ENCODE assay signal across 8 mouse cellular contexts in the genomic region with DNA sequence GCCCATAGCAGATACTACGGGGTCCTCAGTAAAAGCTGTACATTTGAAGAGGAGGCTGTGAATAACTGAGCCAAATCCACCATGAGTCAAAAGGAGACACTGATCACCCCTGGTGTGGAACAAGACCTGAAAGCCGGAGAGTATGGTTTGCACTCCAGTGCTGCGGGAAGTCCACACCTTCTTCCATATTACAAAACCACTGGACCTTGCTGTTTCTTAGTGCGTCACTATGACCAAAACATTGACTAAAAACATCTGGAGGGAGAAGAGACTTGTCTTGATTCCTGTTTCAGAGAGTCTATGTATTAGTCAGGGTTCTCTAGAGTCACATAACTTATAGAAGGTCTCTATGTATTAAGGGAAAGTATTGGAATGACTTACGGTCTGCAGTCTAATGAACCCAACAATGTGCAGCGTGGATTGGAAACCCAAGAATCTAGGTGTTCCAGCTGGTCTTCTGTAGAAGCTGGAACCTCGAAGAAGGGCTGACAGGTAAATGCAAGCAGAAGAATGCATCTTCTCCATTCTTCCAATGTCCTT. TPM values are rescaled to one million over a fixed set of nuclear protein-coding genes. Genes with fewer than 3 reads are reported as not detected.
DNase-seq lines count a peak whose midpoint lies in the region; ATAC-seq and TF ChIP-seq lines count a peak whose summit lies in the region.

A gene (minus strand): TSS at position 490 of the 540 bp plus-strand sequence.

- H3K4me3 ChIP-seq in cerebellum, adult 2 months (replicated peaks; ENCODE audit: insufficient read depth, low read depth, low read length) = no peak within 1 kb of the TSS

- H3K27me3 ChIP-seq in cerebellum, adult 2 months (ENCODE audit: control insufficient read depth, insufficient read depth, low read length) = no peaks in the 10 kb centered on the region

- no peak for TF ChIP-seq POLR2A in cerebellum, adult 2 months (IDR thresholded peaks at IDR 0.05; ENCODE audit: borderline replicate concordance, insufficient read depth, low read length)

- WGBS in cerebellum, adult 2 months = 93% methylated on average over 7 of the region's 7 CpGs

- no peak for TF ChIP-seq CTCF in cerebellum, adult 2 months (IDR thresholded peaks at IDR 0.05; ENCODE audit: borderline replicate concordance, insufficient read depth, low read depth, low read length)

- DNase-seq in cerebellum, adult 2 months = no peak
- no peak for DNase-seq in adrenal gland, postnatal 25 days
- DNase-seq in gastrocnemius, postnatal 14 days = no peak
- no peak for DNase-seq in cerebellum, adult 9-11 months
- no peak for DNase-seq in thymus, postnatal 25 days

- no peaks in the 10 kb centered on the region for H3K4me1 ChIP-seq in cerebellum, adult 2 months (ENCODE audit: control insufficient read depth, insufficient read depth, low read length)

- H3K27ac ChIP-seq in cerebellum, adult 2 months (ENCODE audit: insufficient read depth, low read length) = no peak within 1 kb of the TSS

- intact Hi-C loops in gastrocnemius, postnatal 14 days (cut with DNase I; ENCODE audit: low total_unique reads) = no loop called here

- no peak for ATAC-seq in cerebellum, adult (ENCODE audit: insufficient number of reproducible peaks, low FRiP score, low TSS enrichment)
- ATAC-seq in inflammation-experienced regulatory T-cells, adult 6 months = no peak
- no peak for ATAC-seq in megakaryocyte progenitor cell, adult 5-6 weeks (replicated peaks; ENCODE audit: poor library complexity)

RNA-seq across cellular contexts. Expression of the gene that starts here (rescaled TPM):
- polyA plus RNA-seq in cerebellum, adult 2 months (2012; rRNA removed) = 81.5 and 88.2 TPM in 2 replicates
- total RNA-seq in adrenal gland, postnatal 25 days (2021) = 40.1 and 57.3 TPM in 2 replicates
- 10 to 100 TPM; 68.7 to 92.7 TPM for total RNA-seq in gastrocnemius, postnatal 14 days (2021)
- polyA plus RNA-seq in inflammation-experienced regulatory T-cells, adult 6 months (2017; shearing (Covaris generic)) = 10 to 100 TPM; 53.3 to 61.3 (median 53.8) TPM
- total RNA-seq in megakaryocyte progenitor cell, adult 5-6 weeks (2015) = 28.9 and 32.2 TPM in 2 replicates
- 17.9 and 23.1 TPM in 2 replicates for total RNA-seq in megakaryocyte progenitor cell, adult 5-6 weeks (2017)
